ENCODE assay signal across 16 mouse cellular contexts in genomic region chr4:119637176-119637845, GRCm38 (mm10). TPM values are rescaled to one million over a fixed set of nuclear protein-coding genes. Genes with fewer than 3 reads are reported as not detected.
DNase-seq lines count a peak whose midpoint lies in the region; ATAC-seq and TF ChIP-seq lines count a peak whose summit lies in the region.
"Had no signal": no experiment of that assay in that cellular context is flagged by ENCODE, and none has a peak within 500 bp of the region (broad histone marks: within the 10 kb centered on the region; RNA-seq: fewer than 3 reads in every experiment).

Guca2a (plus strand) TSS chr4:119637704.

- DNase-seq in heart, postnatal 14 days, result no peak
- no peak for DNase-seq in testis, postnatal 10 days (ENCODE audit: low spot score)
- peak; percentile 55 to 70 for DNase-seq in urinary bladder, postnatal 36 days (ENCODE audit: low spot score in 2 of 2)
- DNase-seq: cerebellum, adult 11-12 months; heart, adult 2 months had no signal

- no peaks in the 10 kb centered on the region for H3K9me3 ChIP-seq in heart, embryonic 15.5 days (replicated peaks)
- no peaks in the 10 kb centered on the region for H3K9me3 ChIP-seq in intestine, postnatal 0 days (ENCODE audit: control insufficient read depth)
- H3K9me3 ChIP-seq in hindbrain, embryonic 12.5 days (replicated peaks), result no peaks in the 10 kb centered on the region
- H3K9me3 ChIP-seq in hindbrain, embryonic 16.5 days (ENCODE audit: control insufficient read depth, low read length), result no peaks in the 10 kb centered on the region
- H3K9me3 ChIP-seq: forebrain, embryonic 15.5 days had no signal

- no peaks in the 10 kb centered on the region for H3K27me3 ChIP-seq in heart, embryonic 15.5 days
- no peaks in the 10 kb centered on the region for H3K27me3 ChIP-seq in testis, adult 2 months (ENCODE audit: control insufficient read depth, insufficient read depth, low read length)
- H3K27me3 ChIP-seq in intestine, postnatal 0 days (replicated peaks; ENCODE audit: control insufficient read depth, insufficient read depth, low read length), result no peaks in the 10 kb centered on the region
- H3K27me3 ChIP-seq in hindbrain, embryonic 12.5 days, result no peaks in the 10 kb centered on the region
- no peaks in the 10 kb centered on the region for H3K27me3 ChIP-seq in hindbrain, embryonic 16.5 days (replicated peaks; ENCODE audit: control insufficient read depth, insufficient read depth, low read length)
- H3K27me3 ChIP-seq: forebrain, embryonic 15.5 days had no signal

- no peak within 1 kb of the TSS for H3K9ac ChIP-seq in heart, embryonic 15.5 days
- peak within 1 kb of the TSS; percentile 17; the same call in 1 of the 2 replicates for H3K9ac ChIP-seq in intestine, postnatal 0 days (ENCODE audit: low read depth, low read length)
- H3K9ac ChIP-seq in hindbrain, embryonic 12.5 days, result no peak within 1 kb of the TSS
- H3K9ac ChIP-seq in hindbrain, embryonic 16.5 days (ENCODE audit: low read depth, low read length), result no peak within 1 kb of the TSS
- H3K9ac ChIP-seq: forebrain, embryonic 15.5 days had no signal

- intact Hi-C loops in heart, postnatal 14 days (cut with DNase I), result loop anchor here (10.0 kb wide), 1 partner anchor 467 kb away; no protein-coding TSS in a partner anchor

- no peak within 1 kb of the TSS for H3K4me3 ChIP-seq in heart, embryonic 15.5 days
- H3K4me3 ChIP-seq in testis, adult 2 months (ENCODE audit: control insufficient read depth, low read depth, low read length), result peak within 1 kb of the TSS; percentile 28
- peak within 1 kb of the TSS; percentile 13; the same call in 1 of the 2 replicates for H3K4me3 ChIP-seq in intestine, postnatal 0 days (ENCODE audit: low read depth, low read length)
- H3K4me3 ChIP-seq in hindbrain, embryonic 12.5 days, result no peak within 1 kb of the TSS
- no peak within 1 kb of the TSS for H3K4me3 ChIP-seq in hindbrain, embryonic 16.5 days (ENCODE audit: low read length)
- H3K4me3 ChIP-seq: forebrain, embryonic 15.5 days; heart, adult 2 months had no signal

- no peak for TF ChIP-seq POLR2A in testis, adult 2 months (IDR thresholded peaks at IDR 0.05; ENCODE audit: control insufficient read depth, low read depth, low read length)

- peaks cover 47% of the 10 kb centered on the region for H3K4me1 ChIP-seq in heart, embryonic 15.5 days (replicated peaks)
- H3K4me1 ChIP-seq in testis, adult 2 months (ENCODE audit: control insufficient read depth, insufficient read depth, low read length), result peaks cover 8% of the 10 kb centered on the region; the same call in 1 of the 2 replicates
- peaks cover 5% of the 10 kb centered on the region; the same call in 1 of the 2 replicates for H3K4me1 ChIP-seq in intestine, postnatal 0 days (replicated peaks; ENCODE audit: control insufficient read depth, insufficient read depth, low read length)
- peaks cover 25% of the 10 kb centered on the region for H3K4me1 ChIP-seq in hindbrain, embryonic 12.5 days
- 0 out of 2 replicates have a peak, but pooled peaks cover 4% of the 10 kb centered on the region for H3K4me1 ChIP-seq in hindbrain, embryonic 16.5 days (ENCODE audit: control insufficient read depth, insufficient read depth, low read depth, low read length)

- no peak for TF ChIP-seq CTCF in testis, adult 2 months (IDR thresholded peaks at IDR 0.05; ENCODE audit: control insufficient read depth, insufficient read depth, insufficient replicate concordance, low read depth, low read length)
- no peak for TF ChIP-seq CTCF in intestine, postnatal 0 days (IDR thresholded peaks at IDR 0.05; ENCODE audit: low read depth)

- 54% methylated on average over 4 of the region's 4 CpGs for WGBS in heart, embryonic 15.5 days
- 57% methylated on average over 4 of the region's 4 CpGs for WGBS in intestine, postnatal 0 days
- 78% methylated on average over 4 of the region's 4 CpGs for WGBS in hindbrain, embryonic 12.5 days
- 76% methylated on average over 4 of the region's 4 CpGs for WGBS in hindbrain, embryonic 16.5 days

- no peak for ATAC-seq in heart, embryonic 15.5 days (replicated peaks; ENCODE audit: insufficient number of reproducible peaks, insufficient read depth, low FRiP score, low read depth)
- ATAC-seq in intestine, postnatal 0 days, result peak; percentile 79
- ATAC-seq in hindbrain, embryonic 12.5 days (ENCODE audit: low FRiP score), result no peak
- ATAC-seq in hindbrain, embryonic 16.5 days, result no peak
- ATAC-seq: activated CD4-positive, CD25-positive, alpha-beta regulatory T cell, adult 4 months; CD4-positive, CD25-positive, alpha-beta regulatory T cell, adult 4 months; forebrain, embryonic 15.5 days had no signal

- H3K27ac ChIP-seq in heart, embryonic 15.5 days, result peak within 1 kb of the TSS; percentile 14; the same call in 1 of the 2 replicates
- no peak within 1 kb of the TSS for H3K27ac ChIP-seq in testis, adult 2 months (ENCODE audit: control insufficient read depth, insufficient read depth, low read depth, low read length)
- peak within 1 kb of the TSS; percentile 68 for H3K27ac ChIP-seq in intestine, postnatal 0 days (ENCODE audit: low read depth, low read length)
- H3K27ac ChIP-seq in hindbrain, embryonic 12.5 days, result no peak within 1 kb of the TSS
- H3K27ac ChIP-seq in hindbrain, embryonic 16.5 days (ENCODE audit: low read depth, low read length), result no peak within 1 kb of the TSS
- H3K27ac ChIP-seq: forebrain, embryonic 15.5 days; heart, adult 2 months had no signal

- no peak within 1 kb of the TSS for H3K4me2 ChIP-seq in heart, embryonic 15.5 days
- peak within 1 kb of the TSS; percentile 52 for H3K4me2 ChIP-seq in intestine, postnatal 0 days (replicated peaks; ENCODE audit: low read depth)
- no peak within 1 kb of the TSS for H3K4me2 ChIP-seq in hindbrain, embryonic 12.5 days (replicated peaks)
- H3K4me2 ChIP-seq in hindbrain, embryonic 16.5 days (ENCODE audit: low read length), result no peak within 1 kb of the TSS
- H3K4me2 ChIP-seq: forebrain, embryonic 15.5 days had no signal

- no peaks in the 10 kb centered on the region for H3K36me3 ChIP-seq in heart, embryonic 15.5 days
- no peaks in the 10 kb centered on the region for H3K36me3 ChIP-seq in testis, adult 2 months (ENCODE audit: control insufficient read depth, insufficient read depth, low read length)
- H3K36me3 ChIP-seq in intestine, postnatal 0 days (ENCODE audit: control insufficient read depth, insufficient read depth), result no peaks in the 10 kb centered on the region
- H3K36me3 ChIP-seq in hindbrain, embryonic 12.5 days, result no peaks in the 10 kb centered on the region
- no peaks in the 10 kb centered on the region for H3K36me3 ChIP-seq in hindbrain, embryonic 16.5 days (ENCODE audit: control insufficient read depth, insufficient read depth, low read length)
- H3K36me3 ChIP-seq: forebrain, embryonic 15.5 days had no signal

RNA-seq across cellular contexts. Expression of gene Guca2a, which starts in this region (rescaled TPM):
- polyA plus RNA-seq in heart, embryonic 15.5 days (2015; fragmentation: Nextera tagmentation; extraction: Ambion mirVana), result not detected in 2 replicates
- total RNA-seq in heart, postnatal 14 days (2021), result not detected
- polyA plus RNA-seq in testis, adult 2 months (2012; rRNA removed), result 0.78 and 1.3 TPM in 2 replicates
- 1,981 and 2,155 TPM in 2 replicates for polyA plus RNA-seq in intestine, postnatal 0 days (2015; fragmentation: Nextera tagmentation; extraction: Ambion mirVana)
- polyA plus RNA-seq in hindbrain, embryonic 12.5 days (2016; fragmentation: Nextera tagmentation; extraction: Ambion mirVana), result not detected in 2 replicates
- polyA plus RNA-seq in hindbrain, embryonic 16.5 days (2015; fragmentation: Nextera tagmentation; extraction: Ambion mirVana), result not detected in 2 replicates
- total RNA-seq: heart, adult 2 months; layer of hippocampus, adult 18-20 months had no signal
- polyA plus RNA-seq: activated CD4-positive, CD25-positive, alpha-beta regulatory T cell, adult 4 months; CD4-positive, CD25-positive, alpha-beta regulatory T cell, adult 4 months; embryonic facial prominence, embryonic 11.5 days; forebrain, embryonic 15.5 days; limb, embryonic 14.5 days had no signal

Comparison
In these comparisons a context has a peak if more than half of its experiments do, and no peak if none do; other contexts are left out.
1. RNA of gene Guca2a (polyA plus RNA-seq): 1,981 to 2,155 TPM in intestine, postnatal 0 days; 0.78 to 1.3 TPM in testis, adult 2 months, not detected in heart, embryonic 15.5 days, not detected in hindbrain, embryonic 12.5 days and not detected in hindbrain, embryonic 16.5 days; every median in the first group is over 100 times any median in the second.
2. H3K27ac ChIP-seq: peak in heart, embryonic 15.5 days (single experiment) and intestine, postnatal 0 days (single experiment); none in testis, adult 2 months (single experiment), hindbrain, embryonic 12.5 days (single experiment) and hindbrain, embryonic 16.5 days (single experiment).
3. H3K4me3 ChIP-seq: peak in testis, adult 2 months (single experiment) and intestine, postnatal 0 days (single experiment); none in heart, embryonic 15.5 days (single experiment), hindbrain, embryonic 12.5 days (single experiment) and hindbrain, embryonic 16.5 days (single experiment).
4. DNase-seq: peak in urinary bladder, postnatal 36 days (2 of 2); none in heart, postnatal 14 days (0 of 2) and testis, postnatal 10 days (single experiment).